Mouse (Mus musculus): ENCODE measurements around the gene Rfx3. TPM values are rescaled to one million over a fixed set of nuclear protein-coding genes. Genes with fewer than 3 reads are reported as not detected.

Gene Rfx3
- polyA plus RNA-seq, 1 experiment = not detected

DNA sequence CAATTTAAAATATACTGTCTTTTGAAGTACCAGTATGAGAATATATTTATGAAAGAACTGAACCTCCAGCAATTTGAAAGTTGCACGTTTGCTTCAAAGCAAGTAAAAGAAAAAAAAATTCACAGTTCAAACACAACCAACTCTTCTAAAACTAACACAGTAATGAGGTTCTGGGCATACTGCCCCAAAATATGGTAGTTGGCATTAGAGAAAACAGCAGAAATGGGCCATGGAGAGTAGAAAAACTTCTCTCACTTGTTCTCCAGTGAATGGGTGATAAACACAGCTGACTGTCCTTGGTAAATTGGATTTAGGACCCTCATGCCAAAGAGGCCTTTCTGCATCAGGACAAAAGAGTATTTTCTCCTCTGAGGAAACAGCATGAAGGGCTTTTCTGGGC is 182.7 kb downstream of the Rfx3 start:
- Histone ChIP-seq H3K4me3 (ENCODE audit: insufficient read depth, low read depth, low read length) (no peak overlapping the region), H3K27ac (ENCODE audit: insufficient read depth, low read depth, low read length) (no peak overlapping the region), H3K4me1 (ENCODE audit: control insufficient read depth, insufficient read depth, low read length) (no peaks in the 10 kb centered on the region)
- WGBS = 34% methylated on average over 1 of the region's 1 CpGs
- no peak for TF ChIP-seq POLR2A (IDR thresholded peaks at IDR 0.05; ENCODE audit: insufficient read depth, low read depth, low read length)
- no peak for TF ChIP-seq CTCF (IDR thresholded peaks at IDR 0.05; ENCODE audit: insufficient read depth, low read depth, low read length)

- H3K4me1 ChIP-seq (ENCODE audit: control insufficient read depth, insufficient read depth, low read length) = no peaks in the 10 kb centered on the region
- H3K4me3 ChIP-seq (ENCODE audit: insufficient read depth, low read depth, low read length) = no peak overlapping the region
- no peak for TF ChIP-seq CTCF (IDR thresholded peaks at IDR 0.05; ENCODE audit: insufficient read depth, low read depth, low read length)
- TF ChIP-seq POLR2A (IDR thresholded peaks at IDR 0.05; ENCODE audit: insufficient read depth, low read depth, low read length) = no peak
- H3K27ac ChIP-seq (ENCODE audit: insufficient read depth, low read depth, low read length) = no peak overlapping the region
These were observed 193.3 kb downstream of the Rfx3 start for GRCm38 (mm10) chr19:27817661-27818060.

GRCm38 (mm10) chr19:27780030-27780429 is 230.9 kb downstream of the Rfx3 start:
- Histone ChIP-seq H3K27ac (ENCODE audit: insufficient read depth, low read depth, low read length) (no peak overlapping the region), H3K4me3 (ENCODE audit: insufficient read depth, low read depth, low read length) (no peak overlapping the region), H3K4me1 (ENCODE audit: control insufficient read depth, insufficient read depth, low read length) (no peaks in the 10 kb centered on the region)
- TF ChIP-seq POLR2A (IDR thresholded peaks at IDR 0.05; ENCODE audit: insufficient read depth, low read depth, low read length) (no peak), CTCF (IDR thresholded peaks at IDR 0.05; ENCODE audit: insufficient read depth, low read depth, low read length) (no peak)
- 67% methylated on average over 4 of the region's 4 CpGs for WGBS

GRCm38 (mm10) chr19:27770716-27771265 is 240.2 kb downstream of the Rfx3 start:
- Histone ChIP-seq H3K27ac (ENCODE audit: insufficient read depth, low read depth, low read length) (no peak overlapping the region), H3K4me1 (ENCODE audit: control insufficient read depth, insufficient read depth, low read length) (no peaks in the 10 kb centered on the region)

GRCm38 (mm10) chr19:27768444-27768843 is 242.5 kb downstream of the Rfx3 start:
- 76% methylated on average over 17 of the region's 17 CpGs for WGBS
- TF ChIP-seq CTCF (IDR thresholded peaks at IDR 0.05; ENCODE audit: insufficient read depth, low read depth, low read length) (no peak), POLR2A (IDR thresholded peaks at IDR 0.05; ENCODE audit: insufficient read depth, low read depth, low read length) (no peak)
- Histone ChIP-seq H3K4me3 (ENCODE audit: insufficient read depth, low read depth, low read length) (no peak overlapping the region), H3K4me1 (ENCODE audit: control insufficient read depth, insufficient read depth, low read length) (no peaks in the 10 kb centered on the region), H3K27ac (ENCODE audit: insufficient read depth, low read depth, low read length) (no peak overlapping the region)

More at GRCm38 (mm10) chr19:27770716-27771265, 240.2 kb downstream of the Rfx3 start:
- 90% methylated on average over 8 of the region's 8 CpGs for WGBS
- TF ChIP-seq POLR2A (IDR thresholded peaks at IDR 0.05; ENCODE audit: insufficient read depth, low read depth, low read length) (no peak), CTCF (IDR thresholded peaks at IDR 0.05; ENCODE audit: insufficient read depth, low read depth, low read length) (no peak)
- no peak overlapping the region for H3K4me3 ChIP-seq (ENCODE audit: insufficient read depth, low read depth, low read length)

DNA sequence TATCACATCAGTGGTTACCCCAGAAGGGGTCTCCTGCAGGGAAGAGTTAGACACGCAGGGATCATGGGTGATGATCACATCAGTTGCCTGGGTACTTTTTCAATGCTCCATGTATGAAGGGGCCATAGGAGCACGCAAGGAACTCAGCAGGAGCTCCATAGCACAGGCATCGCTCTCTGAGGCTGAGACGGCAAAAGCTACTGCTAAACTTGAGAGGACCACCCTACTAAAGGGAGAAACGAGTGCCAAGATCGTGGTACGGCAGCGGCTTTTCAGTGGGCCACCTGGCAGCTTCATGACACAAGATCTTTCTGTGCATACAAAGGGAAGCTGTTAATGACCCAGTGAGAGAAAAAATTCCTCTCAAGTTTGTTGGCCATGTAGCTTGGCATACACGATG is 250.7 kb downstream of the Rfx3 start:
- Histone ChIP-seq H3K4me3 (ENCODE audit: insufficient read depth, low read depth, low read length) (no peak overlapping the region), H3K27ac (ENCODE audit: insufficient read depth, low read depth, low read length) (no peak overlapping the region), H3K4me1 (ENCODE audit: control insufficient read depth, insufficient read depth, low read length) (no peaks in the 10 kb centered on the region)
- 88% methylated on average over 9 of the region's 9 CpGs for WGBS
- TF ChIP-seq POLR2A (IDR thresholded peaks at IDR 0.05; ENCODE audit: insufficient read depth, low read depth, low read length) (no peak), CTCF (IDR thresholded peaks at IDR 0.05; ENCODE audit: insufficient read depth, low read depth, low read length) (no peak)

DNA sequence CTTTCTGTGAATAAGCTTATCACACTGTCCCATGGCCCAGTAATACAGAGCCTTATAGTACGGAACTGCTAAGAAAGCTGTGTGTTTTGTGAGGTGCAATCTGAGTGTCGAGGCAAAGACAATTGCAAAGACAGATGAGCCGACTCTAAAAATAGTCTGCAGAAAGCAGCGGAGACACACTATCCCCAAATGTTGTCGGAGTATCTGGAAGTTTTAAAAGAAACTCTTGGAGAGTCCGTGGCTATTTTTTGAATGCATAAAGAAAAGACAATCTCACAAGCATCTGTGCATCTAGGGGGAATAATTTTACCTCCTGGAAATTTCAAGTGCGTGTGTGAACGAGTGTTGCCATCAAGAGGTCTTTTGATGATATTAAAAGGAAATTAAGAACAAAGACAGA is 251.6 kb downstream of the Rfx3 start:
- no peak overlapping the region for H3K27ac ChIP-seq (ENCODE audit: insufficient read depth, low read depth, low read length)
- H3K4me1 ChIP-seq (ENCODE audit: control insufficient read depth, insufficient read depth, low read length) = no peaks in the 10 kb centered on the region
- H3K4me3 ChIP-seq (ENCODE audit: insufficient read depth, low read depth, low read length) = no peak overlapping the region
- 46% methylated on average over 8 of the region's 8 CpGs for WGBS
- TF ChIP-seq POLR2A (IDR thresholded peaks at IDR 0.05; ENCODE audit: insufficient read depth, low read depth, low read length) (no peak), CTCF (IDR thresholded peaks at IDR 0.05; ENCODE audit: insufficient read depth, low read depth, low read length) (no peak)

DNA sequence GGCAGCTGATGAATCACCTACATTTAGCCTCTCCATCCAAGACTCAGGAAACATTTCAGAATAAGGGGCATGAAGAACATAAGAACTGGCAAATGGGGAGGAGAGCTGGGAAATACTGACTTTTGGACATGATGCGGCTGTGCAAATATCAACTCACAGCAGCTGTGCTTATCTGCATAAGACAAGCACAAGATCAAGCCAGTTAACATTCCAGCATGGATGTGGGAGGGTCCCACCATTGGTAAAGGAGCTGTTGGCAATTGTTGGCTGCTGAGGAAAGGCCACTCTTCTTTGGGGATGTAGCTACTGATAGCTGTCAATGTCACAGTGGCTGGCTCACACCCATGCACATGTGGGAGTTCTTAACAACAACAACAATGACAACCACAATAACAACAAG is 263.7 kb downstream of the Rfx3 start:
- no peak for TF ChIP-seq POLR2A (IDR thresholded peaks at IDR 0.05; ENCODE audit: insufficient read depth, low read depth, low read length)
- TF ChIP-seq CTCF (IDR thresholded peaks at IDR 0.05; ENCODE audit: insufficient read depth, low read depth, low read length) = no peak
- Histone ChIP-seq H3K27ac (ENCODE audit: insufficient read depth, low read depth, low read length) (no peak overlapping the region), H3K4me1 (ENCODE audit: control insufficient read depth, insufficient read depth, low read length) (no peaks in the 10 kb centered on the region), H3K4me3 (ENCODE audit: insufficient read depth, low read depth, low read length) (no peak overlapping the region)
- 98% methylated on average over 1 of the region's 1 CpGs for WGBS

- TF ChIP-seq CTCF (IDR thresholded peaks at IDR 0.05; ENCODE audit: insufficient read depth, low read depth, low read length) (no peak), POLR2A (IDR thresholded peaks at IDR 0.05; ENCODE audit: insufficient read depth, low read depth, low read length) (no peak)
- no peak overlapping the region for H3K4me3 ChIP-seq (ENCODE audit: insufficient read depth, low read depth, low read length)
- H3K27ac ChIP-seq (ENCODE audit: insufficient read depth, low read depth, low read length) = no peak overlapping the region
- H3K4me1 ChIP-seq (ENCODE audit: control insufficient read depth, insufficient read depth, low read length) = no peaks in the 10 kb centered on the region
- 76% methylated on average over 8 of the region's 8 CpGs for WGBS
These were observed 272.1 kb downstream of the Rfx3 start for GRCm38 (mm10) chr19:27738908-27739307.

GRCm38 (mm10) chr19:27736571-27736970 is 274.4 kb downstream of the Rfx3 start:
- 90% methylated on average over 2 of the region's 2 CpGs for WGBS
- TF ChIP-seq CTCF (IDR thresholded peaks at IDR 0.05; ENCODE audit: insufficient read depth, low read depth, low read length) (no peak), POLR2A (IDR thresholded peaks at IDR 0.05; ENCODE audit: insufficient read depth, low read depth, low read length) (no peak)
- no peak overlapping the region for H3K27ac ChIP-seq (ENCODE audit: insufficient read depth, low read depth, low read length)
- no peak overlapping the region for H3K4me3 ChIP-seq (ENCODE audit: insufficient read depth, low read depth, low read length)
- H3K4me1 ChIP-seq (ENCODE audit: control insufficient read depth, insufficient read depth, low read length) = no peaks in the 10 kb centered on the region

Data from olfactory bulb, adult 2 months (tissue).